Mouse (Mus musculus) neural tube, embryonic 11.5 days (tissue): ENCODE data around the gene Ndrg3. TPM values are rescaled to one million over a fixed set of nuclear protein-coding genes. Genes with fewer than 3 reads are reported as not detected.

Source experiments
- ATAC-seq: fragments of 200-750 bp; cut with Nextera tagmentation; 2 replicates; pipeline ENCODE4 v1.8.0; 2017; ENCODE audit warnings: moderate number of reproducible peaks, mild to moderate bottlenecking, moderate TSS enrichment, moderate library complexity; ENCODE audit not compliant: insufficient read depth, low FRiP score, low TSS enrichment
- DNase-seq: peaks from one replicate; pipeline ENCODE4 v3.0.0-alpha.2; 2015; ENCODE audit warnings: low spot score
- H3K27ac ChIP-seq: fragments of 300-500 bp; sonication (generic); 2 replicates; pipeline ENCODE4 v1.5.1; 2014; ENCODE audit warnings: low read depth, mild to moderate bottlenecking, low read length
- H3K27me3 ChIP-seq: fragments of 300-500 bp; sonication (generic); 2 replicates; pipeline ENCODE4 v1.6.1; 2014; ENCODE audit warnings: mild to moderate bottlenecking, low read length, mixed read lengths; ENCODE audit not compliant: control insufficient read depth, insufficient read depth
- H3K36me3 ChIP-seq: fragments of 300-500 bp; sonication (generic); 2 replicates; pipeline ENCODE4 v1.6.1; 2014; ENCODE audit warnings: mild to moderate bottlenecking, low read length, moderate library complexity, mixed read lengths; ENCODE audit not compliant: control insufficient read depth, insufficient read depth
- H3K4me1 ChIP-seq: fragments of 300-500 bp; sonication (generic); 2 replicates; pipeline ENCODE4 v1.6.1; 2014; ENCODE audit warnings: low read length, mixed read lengths; ENCODE audit not compliant: control insufficient read depth, insufficient read depth
- H3K4me2 ChIP-seq: fragments of 300-500 bp; sonication (generic); 2 replicates; pipeline ENCODE4 v1.6.1; 2014; ENCODE audit warnings: low read depth, mild to moderate bottlenecking, moderate library complexity
- H3K4me3 ChIP-seq: fragments of 300-500 bp; sonication (generic); 2 replicates; pipeline ENCODE4 v1.5.1; 2014; ENCODE audit warnings: low read depth, low read length
- H3K9ac ChIP-seq: fragments of 300-500 bp; sonication (generic); 2 replicates; pipeline ENCODE4 v1.6.1; 2014; ENCODE audit warnings: mild to moderate bottlenecking, low read length
- H3K9me3 ChIP-seq: fragments of 300-500 bp; sonication (generic); 2 replicates; pipeline ENCODE4 v1.6.1; 2016; ENCODE audit warnings: low read length; ENCODE audit not compliant: control insufficient read depth
- WGBS: fragments of 180-500 bp; shearing (Covaris S2); extraction: QIAGEN DNeasy Blood & Tissue Kit; methylation state at CpG from one replicate; pipeline ENCODE4 v1.1.7; 2014; 5-methylcytosine and 5-hydroxymethylcytosine counted together
- polyA plus RNA-seq: library from polyadenylated mRNA; unstranded; fragments of >200 nt; fragmentation: Nextera tagmentation; extraction: Ambion mirVana; gene quantifications from 2 replicates; pipeline ENCODE4 v1.2.1, GENCODE M21; 2014

The Ndrg3 gene
- polyA plus RNA-seq, 1 experiment from 2014 or later: 58.9 TPM

DNA sequence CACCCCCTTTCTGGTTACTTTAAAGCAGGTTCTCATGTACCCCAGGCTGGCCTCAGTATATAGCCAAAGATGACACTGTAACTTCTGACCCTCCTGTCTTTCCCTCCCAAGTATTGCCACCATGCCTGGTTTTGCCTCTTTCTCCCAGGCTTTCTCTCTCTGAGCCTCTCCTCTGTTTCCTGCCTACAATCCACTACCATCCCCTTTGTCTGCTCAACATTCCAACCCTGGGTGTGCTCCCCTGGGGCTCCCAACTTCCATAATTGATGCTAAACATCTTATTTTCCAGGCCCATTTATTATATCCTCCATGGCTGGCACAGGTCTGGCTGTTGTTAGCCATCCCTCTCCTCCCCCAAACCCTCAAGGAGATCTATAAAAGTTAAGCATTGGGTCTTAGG lies 16.7 kb upstream of the Ndrg3 start:
- DNase-seq (no peak), ATAC-seq (no peak)
- H3K36me3 ChIP-seq: no peaks in the 10 kb centered on the region
- no peak overlapping the region for H3K9ac ChIP-seq
- no peaks in the 10 kb centered on the region for H3K27me3 ChIP-seq
- no peak overlapping the region for H3K4me3 ChIP-seq
- H3K9me3 ChIP-seq: no peaks in the 10 kb centered on the region
- H3K4me2 ChIP-seq: no peak overlapping the region
- no peak overlapping the region for H3K27ac ChIP-seq
- peaks cover 3% of the 10 kb centered on the region; the same call in 1 of the 2 replicates for H3K4me1 ChIP-seq

GRCm38 (mm10) chr2:157007234-157007596 lies 15.4 kb upstream of the Ndrg3 start:
- Histone ChIP-seq H3K36me3 (no peaks in the 10 kb centered on the region), H3K4me1 (peaks cover 3% of the 10 kb centered on the region; the same call in 1 of the 2 replicates), H3K9ac (peak overlapping the region; percentile 78), H3K4me3 (peak overlapping the region; percentile 79), H3K9me3 (no peaks in the 10 kb centered on the region), H3K27ac (peak overlapping the region; percentile 58), H3K4me2 (peak overlapping the region; percentile 83), H3K27me3 (no peaks in the 10 kb centered on the region)
- ATAC-seq: peak; percentile 51
- no peak for DNase-seq
- 28% methylated on average over 5 of the region's 5 CpGs for WGBS

DNA sequence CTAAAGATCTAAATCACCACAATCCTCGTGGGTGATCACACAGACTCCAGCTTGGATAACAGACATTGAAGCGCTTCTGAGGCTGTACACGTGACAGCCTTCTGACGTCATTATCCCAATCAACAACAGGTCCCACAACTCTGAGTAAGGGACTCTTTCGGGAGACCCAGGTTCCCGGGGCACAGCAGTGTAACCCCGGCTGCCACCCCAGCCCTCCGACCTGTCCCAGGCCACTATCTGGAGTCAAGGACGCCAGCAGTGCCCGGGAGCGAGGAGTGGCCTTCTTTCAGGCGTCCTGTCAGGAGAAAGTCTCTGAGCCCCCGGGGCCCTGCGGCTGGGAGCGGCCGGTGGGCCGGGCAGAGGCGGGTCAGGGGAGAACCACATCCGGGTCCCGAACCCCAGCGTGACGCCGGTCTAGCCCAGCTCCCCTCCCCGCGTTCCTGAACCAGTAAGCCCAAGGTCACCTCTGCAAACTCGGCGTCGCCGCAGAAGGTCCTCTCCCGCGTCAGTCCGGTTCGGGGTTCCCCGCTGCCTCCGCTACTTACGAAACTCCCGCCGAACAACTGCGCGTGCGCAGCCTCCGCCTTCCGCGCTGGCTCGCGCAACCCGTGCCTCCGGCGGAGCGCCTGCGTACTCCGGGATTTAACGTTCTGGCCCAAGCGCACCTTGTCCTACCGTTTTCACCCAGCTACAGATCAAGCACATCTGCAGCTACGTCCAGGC lies 14.8 kb upstream of the Ndrg3 start, which contains the start of gene Dsn1:
TSS of gene Dsn1 (minus strand) at position 644 of the 723 bp plus-strand sequence.
- H3K4me1 ChIP-seq: peaks cover 3% of the 10 kb centered on the region; the same call in 1 of the 2 replicates
- peak; percentile 78 for ATAC-seq

GRCm38 (mm10) chr2:157002321-157002720 lies 10.5 kb upstream of the Ndrg3 start:
- Histone ChIP-seq H3K9me3 (no peaks in the 10 kb centered on the region), H3K27ac (no peak overlapping the region), H3K36me3 (peaks cover 2% of the 10 kb centered on the region; the same call in 1 of the 2 replicates), H3K4me1 (peaks cover 3% of the 10 kb centered on the region; the same call in 1 of the 2 replicates), H3K4me2 (no peak overlapping the region), H3K9ac (no peak overlapping the region), H3K27me3 (no peaks in the 10 kb centered on the region), H3K4me3 (no peak overlapping the region)
- 96% methylated on average over 4 of the region's 4 CpGs for WGBS
- DNase-seq (no peak), ATAC-seq (no peak)

More for the DNA sequence above, 14.8 kb upstream of the Ndrg3 start, which contains the start of gene Dsn1:
- peak within 1 kb of the TSS; percentile 83 for H3K4me2 ChIP-seq
- no peaks in the 10 kb centered on the region for H3K27me3 ChIP-seq
- peak within 1 kb of the TSS; percentile 58 for H3K27ac ChIP-seq
- H3K9me3 ChIP-seq: no peaks in the 10 kb centered on the region
- peak within 1 kb of the TSS; percentile 78 for H3K9ac ChIP-seq
- H3K36me3 ChIP-seq: no peaks in the 10 kb centered on the region
- under 1% methylated on average over 54 of the region's 56 CpGs for WGBS
- DNase-seq: peak; percentile 92
- H3K4me3 ChIP-seq: peak within 1 kb of the TSS; percentile 79

DNA sequence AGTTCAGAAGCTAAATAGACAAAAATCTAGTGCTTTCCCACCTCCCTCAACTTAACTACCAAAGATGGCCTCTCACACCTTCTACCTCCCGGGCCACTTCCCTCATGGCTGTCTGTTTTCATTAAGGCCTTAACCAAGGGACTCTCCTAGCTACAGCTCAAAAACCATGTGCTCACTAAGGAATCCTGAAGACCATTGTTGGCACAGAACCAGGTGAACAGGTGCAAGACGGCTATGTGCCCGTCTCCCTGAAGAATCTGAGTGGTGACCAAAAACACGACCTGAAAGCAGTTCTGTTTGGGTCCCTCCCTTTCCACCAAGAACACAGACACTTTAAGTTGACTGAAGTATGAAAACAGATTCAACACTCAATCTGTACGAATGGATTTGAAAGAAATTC lies 6.4 kb upstream of the Ndrg3 start:
- Histone ChIP-seq H3K27me3 (no peaks in the 10 kb centered on the region), H3K4me2 (no peak overlapping the region), H3K36me3 (peaks cover 4% of the 10 kb centered on the region; the same call in 1 of the 2 replicates), H3K9ac (no peak overlapping the region), H3K27ac (no peak overlapping the region), H3K4me1 (no peaks in the 10 kb centered on the region), H3K9me3 (no peaks in the 10 kb centered on the region), H3K4me3 (no peak overlapping the region)
- 89% methylated on average over 5 of the region's 5 CpGs for WGBS
- ATAC-seq (no peak), DNase-seq (no peak)

DNA sequence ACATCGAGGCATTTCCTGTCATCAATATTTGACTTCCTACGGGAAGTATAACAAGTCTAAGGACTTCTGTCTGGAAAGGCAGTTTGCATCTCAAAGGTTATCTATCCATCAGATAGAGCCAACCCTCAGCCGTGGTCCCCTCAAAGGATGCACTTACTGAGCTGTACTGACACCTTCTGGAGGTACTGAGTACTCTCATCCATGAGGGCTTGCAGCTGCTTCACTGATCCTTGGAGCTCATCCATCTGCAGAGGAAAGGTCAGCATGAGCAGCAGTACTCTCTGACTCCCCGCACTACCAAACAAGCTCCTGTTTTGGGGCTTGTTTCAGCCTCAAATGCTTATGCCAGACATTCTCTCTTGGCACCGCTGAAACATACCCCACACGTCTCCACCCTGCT lies 4.7 kb upstream of the Ndrg3 start:
- Histone ChIP-seq H3K27ac (no peak overlapping the region), H3K4me1 (no peaks in the 10 kb centered on the region), H3K27me3 (no peaks in the 10 kb centered on the region), H3K4me2 (no peak overlapping the region), H3K9me3 (no peaks in the 10 kb centered on the region), H3K36me3 (peaks cover 4% of the 10 kb centered on the region; the same call in 1 of the 2 replicates), H3K9ac (no peak overlapping the region), H3K4me3 (no peak overlapping the region)
- peak; percentile 43 for DNase-seq
- ATAC-seq: no peak
- 64% methylated on average over 6 of the region's 6 CpGs for WGBS

DNA sequence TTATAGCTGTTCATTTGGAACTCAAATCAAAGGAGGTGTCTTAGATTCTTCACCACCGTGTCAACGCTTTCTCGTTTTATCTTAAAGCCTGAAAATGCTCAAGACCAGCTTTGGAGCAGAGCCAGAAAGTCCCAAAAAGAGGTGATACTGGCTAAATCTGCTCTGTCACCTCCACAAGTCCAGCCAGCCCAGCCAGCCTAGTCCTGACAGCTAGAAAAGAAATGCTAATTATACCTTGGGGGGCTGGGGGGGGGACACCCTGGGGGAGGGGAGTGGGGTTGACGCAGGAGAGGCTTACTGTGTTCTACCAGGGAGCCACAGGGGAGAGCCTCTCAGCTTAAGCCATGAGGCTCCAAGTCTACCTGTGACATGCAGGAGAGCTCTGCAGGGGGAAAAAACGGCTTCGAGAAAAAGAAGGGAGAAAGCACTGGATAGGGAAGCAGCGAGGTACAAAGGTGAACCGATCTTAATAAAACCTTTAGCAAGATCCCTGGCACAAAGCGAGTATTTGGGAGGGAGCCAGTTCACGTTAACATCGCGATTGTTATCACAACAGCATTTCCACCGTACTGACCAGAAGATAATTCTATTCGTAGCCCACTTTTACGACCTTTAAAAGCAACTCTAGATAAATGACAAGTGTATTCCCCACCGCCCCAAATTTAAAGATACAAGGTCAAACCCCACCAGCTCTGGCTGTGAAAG lies 977 bp downstream of the Ndrg3 start:
- no peaks in the 10 kb centered on the region for H3K9me3 ChIP-seq
- ATAC-seq (no peak), DNase-seq (no peak)
- 4% methylated on average over 16 of the region's 16 CpGs for WGBS
- peak overlapping the region; percentile 97 for H3K4me2 ChIP-seq
- peaks cover 7% of the 10 kb centered on the region for H3K4me1 ChIP-seq
- no peaks in the 10 kb centered on the region for H3K27me3 ChIP-seq
- peak overlapping the region; percentile 93 for H3K4me3 ChIP-seq
- peak overlapping the region; percentile 80 for H3K9ac ChIP-seq
- H3K27ac ChIP-seq: no peak overlapping the region
- H3K36me3 ChIP-seq: 0 out of 2 replicates have a peak, but pooled peaks cover 2% of the 10 kb centered on the region

- Histone ChIP-seq H3K4me3 (no peak overlapping the region), H3K27me3 (no peaks in the 10 kb centered on the region), H3K4me1 (peaks cover 7% of the 10 kb centered on the region), H3K9me3 (no peaks in the 10 kb centered on the region), H3K4me2 (no peak overlapping the region), H3K9ac (no peak overlapping the region), H3K36me3 (no peaks in the 10 kb centered on the region), H3K27ac (no peak overlapping the region)
- ATAC-seq (no peak), DNase-seq (no peak)
- WGBS: 73% methylated on average over 3 of the region's 3 CpGs
Measured at GRCm38 (mm10) chr2:156987316-156987715, 4.5 kb downstream of the Ndrg3 start.
